Mouse (Mus musculus) hindbrain, embryonic 10.5 days (tissue): ENCODE data around the gene Drg2. TPM values are rescaled to one million over a fixed set of nuclear protein-coding genes. Genes with fewer than 3 reads are reported as not detected.

Experiments
- DNase-seq: peaks from one replicate; pipeline ENCODE4 v3.0.0-alpha.2; 2017; ENCODE audit warnings: low spot score
- H3K27ac ChIP-seq: fragments of 300-500 bp; sonication (generic); 2 replicates; pipeline ENCODE4 v1.5.1; 2016; ENCODE audit warnings: mild to moderate bottlenecking, moderate library complexity
- H3K27me3 ChIP-seq: fragments of 300-500 bp; sonication (generic); 2 replicates; pipeline ENCODE4 v1.6.1; 2016; ENCODE audit warnings: mild to moderate bottlenecking; ENCODE audit not compliant: poor library complexity, insufficient read depth, severe bottlenecking
- H3K36me3 ChIP-seq: fragments of 300-500 bp; sonication (generic); 2 replicates; pipeline ENCODE4 v1.6.1; 2016; ENCODE audit warnings: mild to moderate bottlenecking, moderate library complexity
- H3K4me1 ChIP-seq: fragments of 300-500 bp; sonication (generic); replicated peaks from 2 replicates; pipeline ENCODE4 v1.6.1; 2016; ENCODE audit warnings: mild to moderate bottlenecking
- H3K4me3 ChIP-seq: fragments of 300-500 bp; sonication (generic); 2 replicates; pipeline ENCODE4 v1.5.1; 2016; ENCODE audit warnings: mild to moderate bottlenecking, moderate library complexity
- H3K9me3 ChIP-seq: fragments of 300-500 bp; sonication (generic); 2 replicates; pipeline ENCODE4 v1.6.1; 2016; ENCODE audit warnings: mild to moderate bottlenecking, moderate library complexity
- WGBS: fragments of 180-500 bp; shearing (Covaris S2); methylation state at CpG from one replicate; pipeline ENCODE4 v1.1.7; 2016; 5-methylcytosine and 5-hydroxymethylcytosine counted together
- polyA plus RNA-seq: library from polyadenylated mRNA; unstranded; fragments of >200 nt; fragmentation: Nextera tagmentation; extraction: Ambion mirVana; gene quantifications from 2 replicates; pipeline ENCODE4 v1.2.1, GENCODE M21; 2016

Gene Drg2
- 131 TPM in 2 replicates for polyA plus RNA-seq

DNA sequence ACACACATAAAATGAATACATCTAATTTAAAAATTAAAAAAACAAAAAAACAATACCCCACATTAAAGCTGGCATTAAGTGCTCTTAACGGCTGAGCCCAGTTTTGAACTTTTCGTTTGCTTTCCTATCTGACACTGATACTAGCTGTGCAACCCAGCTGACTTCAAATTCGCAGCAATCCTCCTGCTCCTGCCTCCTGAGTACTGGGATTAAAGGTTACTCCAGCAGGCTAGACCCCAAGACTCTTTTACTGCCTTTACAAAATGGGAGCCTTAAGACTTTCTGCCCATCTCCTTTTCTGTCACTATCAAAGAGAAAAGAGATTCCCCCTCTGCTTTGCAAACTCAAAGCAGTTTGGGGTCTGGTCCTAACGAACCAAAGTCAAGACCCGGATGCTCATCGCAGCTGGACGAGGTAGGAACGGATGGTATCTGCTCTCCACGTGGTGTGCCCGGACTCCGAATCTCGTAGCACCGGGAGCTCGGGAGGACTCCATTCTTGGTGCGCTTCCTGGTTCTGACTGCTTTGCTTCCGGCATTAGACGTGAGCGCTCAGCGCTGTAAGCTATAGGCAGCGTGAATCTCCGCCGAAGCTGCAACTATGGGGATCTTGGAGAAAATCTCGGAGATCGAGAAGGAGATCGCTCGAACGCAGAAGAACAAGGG lies at the start of gene Drg2:
Drg2 (plus strand) TSS at position 512 of the 665 bp plus-strand sequence.
- Histone ChIP-seq H3K4me3 (peak within 1 kb of the TSS; percentile 88), H3K4me1 (peaks cover 13% of the 10 kb centered on the region), H3K36me3 (peaks cover 34% of the 10 kb centered on the region), H3K27me3 (peaks cover 2% of the 10 kb centered on the region; the same call in 1 of the 2 replicates), H3K27ac (peak within 1 kb of the TSS; percentile 86), H3K9me3 (no peaks in the 10 kb centered on the region)
- 5% methylated on average over 27 of the region's 27 CpGs for WGBS
- DNase-seq: peak; percentile 92

DNA sequence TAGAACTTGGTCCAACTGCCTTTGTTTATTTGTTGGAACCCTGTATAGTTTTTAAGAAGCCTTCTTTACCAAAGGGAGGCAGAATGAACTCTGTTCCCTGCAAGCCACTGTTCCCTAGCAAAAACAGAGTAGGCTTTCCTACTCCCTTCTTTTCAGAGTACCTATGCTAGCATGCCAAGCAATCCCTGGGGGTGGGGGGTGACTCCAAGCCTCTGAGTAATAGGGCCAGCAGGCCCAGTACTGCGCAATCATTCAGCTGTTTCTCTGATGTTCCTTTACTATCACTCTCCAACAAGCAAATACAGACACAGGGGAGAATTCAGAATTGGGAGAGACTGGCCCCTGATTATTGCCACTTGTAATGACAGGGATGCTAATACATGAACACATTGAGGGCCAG lies 47.8 kb upstream of the Drg2 start:
- no peak overlapping the region for H3K4me3 ChIP-seq
- no peak for DNase-seq
- no peaks in the 10 kb centered on the region for H3K4me1 ChIP-seq
- H3K9me3 ChIP-seq: no peaks in the 10 kb centered on the region
- WGBS: 95% methylated on average over 1 of the region's 1 CpGs
- no peak overlapping the region for H3K27ac ChIP-seq
- H3K27me3 ChIP-seq: no peaks in the 10 kb centered on the region
- peaks cover 80% of the 10 kb centered on the region for H3K36me3 ChIP-seq

DNA sequence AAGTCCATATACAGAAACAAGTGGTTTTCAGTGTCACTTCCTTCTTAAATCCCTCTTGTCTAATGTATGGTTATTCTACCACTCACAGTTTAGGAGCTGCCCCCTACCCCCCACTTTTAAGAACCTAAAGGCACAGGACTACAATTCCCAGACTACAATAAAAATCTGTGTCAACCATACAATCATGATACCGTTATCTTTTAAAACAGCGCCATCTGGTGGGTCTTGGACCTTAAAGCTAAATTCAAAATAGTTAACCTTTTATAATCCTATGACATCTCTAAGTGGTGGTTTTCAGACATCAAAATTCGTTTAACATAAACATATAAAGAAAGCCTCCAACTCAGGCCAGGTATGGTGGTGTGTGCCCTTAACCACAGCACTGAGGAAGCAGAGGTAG lies 42.2 kb upstream of the Drg2 start:
- 16% methylated on average over 3 of the region's 3 CpGs for WGBS
- Histone ChIP-seq H3K36me3 (peaks cover 24% of the 10 kb centered on the region), H3K27me3 (no peaks in the 10 kb centered on the region), H3K9me3 (no peaks in the 10 kb centered on the region), H3K27ac (no peak overlapping the region), H3K4me3 (no peak overlapping the region), H3K4me1 (peaks cover 26% of the 10 kb centered on the region)
- peak; percentile 21 for DNase-seq

DNA sequence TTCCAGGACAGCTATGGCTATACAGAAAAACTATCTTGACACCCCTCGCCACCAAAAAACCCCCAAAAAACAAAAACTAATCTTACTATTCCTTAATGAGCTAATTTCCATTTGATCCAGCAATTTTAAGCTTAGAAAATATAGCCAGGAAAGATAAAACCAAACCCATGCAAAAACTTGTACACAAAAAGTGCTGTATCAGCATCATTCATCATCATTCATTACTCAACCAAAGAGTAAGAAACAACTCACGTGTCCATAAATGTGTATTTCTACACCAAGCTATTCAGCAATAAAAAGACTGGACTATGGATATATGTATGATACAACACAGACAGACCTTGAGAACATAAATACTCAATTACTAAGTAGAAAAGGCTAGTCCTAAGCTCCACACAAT lies 41.5 kb upstream of the Drg2 start:
- H3K4me3 ChIP-seq: no peak overlapping the region
- peaks cover 16% of the 10 kb centered on the region for H3K36me3 ChIP-seq
- H3K9me3 ChIP-seq: no peaks in the 10 kb centered on the region
- H3K27ac ChIP-seq: no peak overlapping the region
- DNase-seq: no peak
- no peaks in the 10 kb centered on the region for H3K27me3 ChIP-seq
- WGBS: 95% methylated on average over 2 of the region's 2 CpGs
- H3K4me1 ChIP-seq: peaks cover 31% of the 10 kb centered on the region

DNA sequence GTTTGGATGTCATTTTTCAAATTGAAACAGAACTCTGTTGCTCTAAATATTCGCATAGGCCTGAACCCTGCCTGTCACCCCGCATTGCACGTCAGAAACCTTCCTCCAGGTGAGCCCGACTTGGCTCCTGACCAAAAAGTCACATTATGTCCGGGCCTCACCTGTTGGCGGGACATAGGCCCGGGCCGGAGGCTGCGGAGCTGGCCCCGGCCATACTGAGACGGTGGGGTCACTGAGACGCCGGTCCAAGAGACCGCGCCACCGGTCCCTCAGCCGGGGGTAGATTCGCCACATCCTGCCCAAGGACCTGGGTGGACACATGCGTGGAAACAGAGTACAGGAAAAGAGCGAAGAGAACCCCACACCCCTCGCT lies 37.8 kb upstream of the Drg2 start:
- Histone ChIP-seq H3K4me1 (peaks cover 49% of the 10 kb centered on the region), H3K4me3 (peak overlapping the region; percentile 94), H3K27me3 (no peaks in the 10 kb centered on the region), H3K36me3 (no peaks in the 10 kb centered on the region), H3K27ac (peak overlapping the region; percentile 95), H3K9me3 (no peaks in the 10 kb centered on the region)
- DNase-seq: no peak
- WGBS: under 1% methylated on average over 21 of the region's 21 CpGs

DNA sequence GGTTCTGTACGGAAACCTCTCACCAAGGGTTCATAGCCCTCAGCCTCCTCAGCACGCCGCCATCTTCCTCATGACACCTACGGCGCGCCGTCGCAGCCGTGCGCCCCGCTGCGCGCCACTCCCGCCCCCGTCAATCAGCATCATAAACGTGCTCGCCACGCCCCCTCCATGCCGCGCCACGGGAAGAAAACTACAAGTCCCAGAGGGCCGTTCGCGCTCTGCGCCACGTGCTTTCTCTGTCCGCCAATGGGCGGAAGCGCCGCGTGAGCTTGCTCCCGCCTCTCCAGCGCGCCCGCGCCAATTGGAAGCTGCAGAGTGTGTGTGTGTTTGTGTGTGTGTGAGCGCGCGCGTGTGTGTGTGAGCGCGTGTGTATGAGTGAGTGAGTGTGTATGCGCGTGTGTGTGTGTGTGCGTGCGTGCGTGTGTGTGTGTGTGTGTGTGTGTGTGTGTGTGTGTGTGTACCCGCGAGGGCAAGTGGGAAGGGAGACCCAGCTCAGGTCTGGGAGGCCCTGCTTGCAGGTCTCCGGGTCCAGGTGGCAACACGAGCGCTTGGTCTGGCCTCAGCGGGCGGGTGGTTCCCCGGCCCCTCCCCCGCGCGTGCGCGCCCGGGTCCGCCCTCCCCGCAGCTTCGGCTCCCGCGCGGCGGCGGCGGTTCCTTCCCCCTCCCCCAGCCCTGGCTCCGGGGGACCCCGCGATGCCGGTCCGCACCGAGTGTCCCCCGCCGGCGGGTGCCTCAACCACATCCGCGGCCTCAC lies 37.3 kb upstream of the Drg2 start, which contains the start of gene Gid4:
Gid4 (plus strand) TSS at position 183 of the 754 bp plus-strand sequence.
- WGBS: under 1% methylated on average over 79 of the region's 81 CpGs

DNA sequence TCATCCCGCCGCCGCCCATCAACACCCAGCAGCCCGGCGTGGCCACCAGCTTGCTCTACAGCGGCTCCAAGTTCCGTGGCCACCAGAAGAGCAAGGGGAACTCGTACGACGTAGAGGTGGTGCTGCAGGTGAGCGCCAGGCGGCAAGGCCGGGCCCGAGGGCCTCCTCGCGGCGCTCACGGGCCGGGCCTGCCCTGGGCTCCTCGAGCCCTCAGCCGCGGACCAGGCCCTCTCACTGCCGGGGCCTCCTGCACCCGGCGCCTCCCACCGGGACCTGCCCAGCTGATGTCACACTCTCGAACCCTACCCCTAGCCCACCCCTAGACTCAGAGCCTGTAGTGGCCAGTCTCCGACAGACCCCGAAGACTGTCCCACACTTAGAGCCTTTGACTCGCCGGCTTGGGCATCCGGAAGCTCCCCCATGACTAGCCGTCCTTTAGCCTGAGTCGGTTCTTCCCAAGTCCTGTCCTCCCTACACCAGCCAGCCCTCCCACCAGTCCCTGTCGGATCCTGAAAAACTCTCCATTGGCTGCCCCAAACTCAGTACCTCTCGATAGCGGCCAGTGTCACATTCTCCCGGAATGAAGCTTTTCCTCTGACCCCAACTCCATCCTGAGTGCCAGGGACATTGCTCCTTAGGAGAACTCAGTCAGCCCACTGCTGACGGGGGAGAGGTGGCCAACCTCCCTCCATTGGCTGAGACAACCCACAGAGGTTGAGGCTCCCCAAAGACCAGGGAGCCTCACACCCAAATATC lies 36.5 kb upstream of the Drg2 start, which contains the start of gene Atpaf2:
Atpaf2 (minus strand) TSS at position 741 of the 756 bp plus-strand sequence.
- peak; percentile 61 for DNase-seq
- H3K9me3 ChIP-seq: no peaks in the 10 kb centered on the region
- peak within 1 kb of the TSS; percentile 95 for H3K27ac ChIP-seq
- peak within 1 kb of the TSS; percentile 94 for H3K4me3 ChIP-seq
- no peaks in the 10 kb centered on the region for H3K36me3 ChIP-seq
- H3K4me1 ChIP-seq: peaks cover 49% of the 10 kb centered on the region
- H3K27me3 ChIP-seq: no peaks in the 10 kb centered on the region
- under 1% methylated on average over 39 of the region's 39 CpGs for WGBS

More for the DNA sequence above, 37.3 kb upstream of the Drg2 start, which contains the start of gene Gid4:
- peak; percentile 99 for DNase-seq
- peak within 1 kb of the TSS; percentile 95 for H3K27ac ChIP-seq
- H3K27me3 ChIP-seq: no peaks in the 10 kb centered on the region
- peaks cover 49% of the 10 kb centered on the region for H3K4me1 ChIP-seq
- no peaks in the 10 kb centered on the region for H3K9me3 ChIP-seq
- H3K36me3 ChIP-seq: no peaks in the 10 kb centered on the region
- H3K4me3 ChIP-seq: peak within 1 kb of the TSS; percentile 94

DNA sequence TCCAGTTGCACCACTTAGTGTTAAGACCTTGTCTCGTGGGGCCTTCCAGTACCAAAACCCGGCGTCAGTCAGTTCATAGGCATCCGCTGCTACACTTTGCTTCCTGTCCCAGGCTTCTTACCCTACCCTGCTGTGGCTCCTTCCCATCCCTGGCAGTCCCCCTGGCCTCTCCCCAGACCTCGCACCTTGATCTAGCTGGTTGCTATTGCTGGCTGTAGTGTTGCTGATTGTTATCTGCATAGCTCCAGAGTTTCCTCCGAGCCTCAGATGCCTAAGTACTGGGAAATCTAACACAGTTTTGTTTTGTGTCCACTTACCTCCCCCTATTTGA lies 36.0 kb upstream of the Drg2 start:
- no peak for DNase-seq
- peaks cover 49% of the 10 kb centered on the region for H3K4me1 ChIP-seq
- 36% methylated on average over 6 of the region's 6 CpGs for whole genome bisulfite sequencing
- H3K27ac ChIP-seq: peak overlapping the region; percentile 95
- H3K9me3 ChIP-seq: no peaks in the 10 kb centered on the region
- no peaks in the 10 kb centered on the region for H3K36me3 ChIP-seq
- no peaks in the 10 kb centered on the region for H3K27me3 ChIP-seq
- H3K4me3 ChIP-seq: peak overlapping the region; percentile 94

DNA sequence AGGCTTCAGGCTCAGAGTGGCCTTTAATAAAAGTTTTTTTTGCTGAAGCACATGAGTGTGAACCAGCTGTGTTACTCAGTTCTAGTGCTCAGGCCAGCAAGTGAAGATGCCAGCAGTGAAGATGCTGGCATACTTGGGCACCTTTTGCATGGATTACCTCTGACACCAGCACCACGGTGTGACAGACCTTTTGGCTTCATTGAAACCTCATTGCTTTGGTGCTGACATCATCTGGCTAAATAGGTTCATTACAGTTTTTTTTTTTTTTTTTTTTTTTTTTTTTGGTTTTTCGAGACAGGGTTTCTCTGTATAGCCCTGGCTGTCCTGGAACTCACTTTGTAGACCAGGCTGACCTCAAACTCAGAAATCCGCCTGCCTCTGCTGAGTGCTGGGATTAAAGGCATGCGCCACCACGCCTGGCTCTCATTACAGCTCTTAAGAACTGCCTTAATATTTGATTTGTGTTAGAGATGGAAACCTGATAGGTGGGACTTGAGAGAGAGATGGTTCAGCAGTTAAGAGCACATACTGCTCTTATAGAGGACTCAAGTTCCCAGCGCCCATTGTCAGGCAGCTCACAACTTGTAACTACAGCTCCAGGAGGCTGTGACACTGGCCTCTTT lies 32.2 kb upstream of the Drg2 start:
- Histone ChIP-seq H3K4me3 (no peak overlapping the region), H3K27me3 (no peaks in the 10 kb centered on the region), H3K27ac (no peak overlapping the region), H3K4me1 (peaks cover 23% of the 10 kb centered on the region), H3K36me3 (peaks cover 16% of the 10 kb centered on the region), H3K9me3 (no peaks in the 10 kb centered on the region)
- 65% methylated on average over 6 of the region's 6 CpGs for WGBS
- no peak for DNase-seq

DNA sequence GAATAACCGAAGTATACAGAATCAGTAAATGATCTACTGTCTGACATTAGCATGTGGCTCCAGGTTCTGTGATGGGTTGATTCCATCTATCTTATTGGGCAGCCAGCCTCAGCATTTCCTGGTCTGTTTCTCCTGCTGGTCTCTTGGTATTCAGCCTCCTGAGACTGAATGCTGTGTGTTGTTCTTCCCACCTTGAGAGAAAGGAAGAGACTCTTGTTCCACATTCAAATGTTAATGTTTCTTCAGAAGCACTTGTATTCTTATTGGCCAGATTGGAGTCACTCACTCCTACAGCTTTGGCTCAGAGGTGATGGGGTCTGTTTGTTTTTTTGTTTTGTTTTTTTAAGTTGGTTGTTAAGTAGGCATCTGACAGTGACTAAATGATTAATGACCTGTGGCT lies 31.4 kb upstream of the Drg2 start:
- WGBS: 64% methylated on average over 1 of the region's 1 CpGs
- Histone ChIP-seq H3K36me3 (peaks cover 25% of the 10 kb centered on the region), H3K4me1 (peaks cover 17% of the 10 kb centered on the region), H3K9me3 (no peaks in the 10 kb centered on the region), H3K27me3 (no peaks in the 10 kb centered on the region), H3K4me3 (no peak overlapping the region), H3K27ac (no peak overlapping the region)
- DNase-seq: no peak

DNA sequence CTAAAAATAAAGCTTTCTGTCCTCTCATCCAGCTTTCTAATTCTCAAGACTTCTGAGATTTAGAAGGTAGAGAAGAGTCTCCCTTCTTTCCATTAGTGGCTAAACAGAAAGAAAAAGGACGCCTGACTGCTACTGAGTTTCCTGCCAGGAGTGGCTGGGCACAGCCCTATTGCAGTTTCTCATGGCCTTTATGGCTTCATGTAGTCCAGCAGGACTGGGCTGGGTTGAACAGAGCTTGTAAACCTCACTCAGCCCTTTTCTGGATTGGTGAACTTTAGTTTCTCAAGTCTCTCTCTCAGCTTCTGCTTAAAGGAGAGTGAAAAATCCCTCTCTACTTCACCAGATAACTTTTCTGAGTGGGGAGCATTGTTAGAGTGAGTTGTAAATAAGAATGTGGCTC lies 28.0 kb upstream of the Drg2 start:
- no peak overlapping the region for H3K27ac ChIP-seq
- no peaks in the 10 kb centered on the region for H3K9me3 ChIP-seq
- H3K36me3 ChIP-seq: peaks cover 54% of the 10 kb centered on the region
- DNase-seq: no peak
- 86% methylated on average over 1 of the region's 1 CpGs for WGBS
- H3K4me1 ChIP-seq: no peaks in the 10 kb centered on the region
- H3K4me3 ChIP-seq: no peak overlapping the region
- H3K27me3 ChIP-seq: no peaks in the 10 kb centered on the region

DNA sequence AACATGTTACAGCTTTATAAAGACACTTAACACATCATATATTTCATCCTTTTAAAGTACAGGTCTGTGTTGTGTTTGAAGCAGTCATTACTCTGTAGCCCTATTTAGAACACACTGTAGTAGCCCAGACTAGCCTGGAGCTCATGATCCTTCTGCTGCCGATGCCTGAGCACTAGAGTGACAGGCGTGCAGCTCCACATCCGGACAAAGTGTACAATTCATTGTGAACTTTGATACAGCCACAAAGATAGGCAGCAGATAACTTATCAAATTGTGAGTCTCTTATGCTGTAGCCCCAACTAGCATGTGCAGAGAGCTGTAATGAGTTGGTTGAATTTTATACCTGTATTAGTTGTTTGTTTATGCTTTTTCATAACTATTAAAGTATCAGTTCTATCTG lies 26.8 kb upstream of the Drg2 start:
- Histone ChIP-seq H3K27ac (no peak overlapping the region), H3K27me3 (no peaks in the 10 kb centered on the region), H3K36me3 (peaks cover 65% of the 10 kb centered on the region), H3K4me3 (no peak overlapping the region), H3K9me3 (no peaks in the 10 kb centered on the region), H3K4me1 (no peaks in the 10 kb centered on the region)
- 96% methylated on average over 3 of the region's 3 CpGs for WGBS
- no peak for DNase-seq
